28 mouse cellular contexts compared by ENCODE assay signal in genomic region chr17:73810801-73811200, GRCm38 (mm10). TPM values are rescaled to one million over a fixed set of nuclear protein-coding genes. Genes with fewer than 3 reads are reported as not detected.
DNase-seq lines count a peak whose midpoint lies in the region; ATAC-seq and TF ChIP-seq lines count a peak whose summit lies in the region.
"Had no signal": no experiment of that assay in that cellular context is flagged by ENCODE, and none has a peak within 500 bp of the region (broad histone marks: within the 10 kb centered on the region; RNA-seq: fewer than 3 reads in every experiment).

No protein-coding gene starts in this region.

- no peak for TF ChIP-seq CTCF in layer of hippocampus, adult 2 months (conservative IDR thresholded peaks at IDR 0.05)

- peak; percentile 38 to 57 for DNase-seq in adrenal gland, adult (ENCODE audit: inconsistent age in 2 of 2, low spot score in 1 of 2)
- no peak for DNase-seq in adrenal gland, adult 18-20 months (ENCODE audit: low spot score in 2 of 2)
- peak; percentile 51 for DNase-seq in cerebellum, adult 9-10 months
- DNase-seq in cerebellum, adult 11-12 months = no peak
- no peak for DNase-seq in layer of hippocampus, adult 2 months (ENCODE audit: low spot score in 2 of 2)
- no peak for DNase-seq in layer of hippocampus, adult 11-12 months (ENCODE audit: low spot score)
- DNase-seq: cerebellum, adult 8-10 months; kidney, adult 8-10 months; kidney, postnatal 14 days; layer of hippocampus, postnatal 36 days; liver, embryonic 13.5 days; lung, adult 2 months; lung, postnatal 14 days; midbrain, embryonic 14.5 days; retina, postnatal 1 day; right cerebral cortex, postnatal 25 days; spleen, adult 18-20 months had no signal

- peaks cover 17% of the 10 kb centered on the region for H3K4me1 ChIP-seq in brown adipose tissue, adult 24 weeks (ENCODE audit: control insufficient read depth, insufficient read depth, insufficient read length, low read length)
- H3K4me1 ChIP-seq in midbrain, embryonic 13.5 days (replicated peaks) = peaks cover 7% of the 10 kb centered on the region; the same call in 1 of the 2 replicates
- H3K4me1 ChIP-seq: embryonic facial prominence, embryonic 12.5 days; heart, embryonic 10.5 days; neural tube, embryonic 12.5 days had no signal

- H3K9me3 ChIP-seq in midbrain, embryonic 13.5 days = no peaks in the 10 kb centered on the region
- H3K9me3 ChIP-seq: embryonic facial prominence, embryonic 12.5 days; forebrain, embryonic 13.5 days; heart, embryonic 10.5 days; hindbrain, embryonic 15.5 days; limb, embryonic 12.5 days; liver, embryonic 13.5 days; megakaryocyte, embryonic 14.5 days; neural tube, embryonic 12.5 days had no signal

- no peaks in the 10 kb centered on the region for H3K27me3 ChIP-seq in midbrain, embryonic 13.5 days
- H3K27me3 ChIP-seq: embryonic facial prominence, embryonic 12.5 days; forebrain, embryonic 13.5 days; hindbrain, embryonic 15.5 days; limb, embryonic 12.5 days; liver, embryonic 13.5 days; megakaryocyte, embryonic 14.5 days; neural tube, embryonic 12.5 days had no signal

- no peak for ATAC-seq in midbrain, embryonic 13.5 days
- ATAC-seq: CD4-positive, CD25-positive, alpha-beta regulatory T cell, adult 4 months; forebrain, embryonic 13.5 days had no signal

- H3K4me2 ChIP-seq in midbrain, embryonic 13.5 days (replicated peaks) = no peak overlapping the region
- H3K4me2 ChIP-seq: embryonic facial prominence, embryonic 12.5 days; forebrain, embryonic 13.5 days; hindbrain, embryonic 15.5 days; limb, embryonic 12.5 days; liver, embryonic 13.5 days; neural tube, embryonic 12.5 days had no signal

- no peak overlapping the region for H3K9ac ChIP-seq in midbrain, embryonic 13.5 days (replicated peaks)
- H3K9ac ChIP-seq: embryonic facial prominence, embryonic 12.5 days; forebrain, embryonic 13.5 days; hindbrain, embryonic 15.5 days; limb, embryonic 12.5 days; liver, embryonic 13.5 days; neural tube, embryonic 12.5 days had no signal

- H3K36me3 ChIP-seq in midbrain, embryonic 13.5 days = no peaks in the 10 kb centered on the region
- H3K36me3 ChIP-seq: embryonic facial prominence, embryonic 12.5 days; heart, embryonic 10.5 days; hindbrain, embryonic 15.5 days; limb, embryonic 12.5 days; liver, embryonic 13.5 days; neural tube, embryonic 12.5 days had no signal

- peak overlapping the region; percentile 9; the same call in 1 of the 2 replicates for H3K4me3 ChIP-seq in layer of hippocampus, adult 2 months
- no peak overlapping the region for H3K4me3 ChIP-seq in brown adipose tissue, adult 24 weeks (ENCODE audit: insufficient read depth, low read depth, low read length)
- no peak overlapping the region for H3K4me3 ChIP-seq in midbrain, embryonic 13.5 days (replicated peaks)
- H3K4me3 ChIP-seq: embryonic facial prominence, embryonic 12.5 days; erythroblast, embryonic 14.5 days; forebrain, embryonic 13.5 days; heart, embryonic 10.5 days; hindbrain, embryonic 15.5 days; limb, embryonic 12.5 days; liver, embryonic 13.5 days; neural tube, embryonic 12.5 days had no signal

- H3K27ac ChIP-seq in layer of hippocampus, adult 2 months = peak overlapping the region; percentile 73; the same call in 1 of the 2 replicates
- peak overlapping the region; percentile 78 for H3K27ac ChIP-seq in brown adipose tissue, adult 24 weeks (replicated peaks; ENCODE audit: low read depth, low read length)
- no peak overlapping the region for H3K27ac ChIP-seq in midbrain, embryonic 13.5 days
- H3K27ac ChIP-seq: embryonic facial prominence, embryonic 12.5 days; forebrain, embryonic 13.5 days; heart, embryonic 10.5 days; hindbrain, embryonic 15.5 days; liver, embryonic 13.5 days; neural tube, embryonic 12.5 days had no signal

- WGBS in midbrain, embryonic 13.5 days = 89% methylated on average over 1 of the region's 1 CpGs

RNA-seq across cellular contexts. Expression of gene Ehd3, which starts 6.9 kb away (rescaled TPM):
- 10 to 100 TPM; 59.2 to 70.6 TPM for total RNA-seq in adrenal gland, adult 18-20 months (2021)
- 100 to 1,000 TPM; 147 to 150 TPM for total RNA-seq in layer of hippocampus, adult 2 months (2021)
- polyA plus RNA-seq in brown adipose tissue, adult 24 weeks (2012; ENCODE audit: insufficient read depth, insufficient read length, missing spikeins) = 5.0 and 6.0 TPM in 2 replicates
- polyA plus RNA-seq in midbrain, embryonic 13.5 days (2015; fragmentation: Nextera tagmentation; extraction: Ambion mirVana) = 10.7 and 11.4 TPM in 2 replicates

Comparison
In these comparisons a context has a peak if more than half of its experiments do, and no peak if none do; other contexts are left out.
1. DNase-seq: peak in adrenal gland, adult (2 of 2) and cerebellum, adult 9-10 months (single experiment); none in adrenal gland, adult 18-20 months (0 of 2), cerebellum, adult 11-12 months (single experiment), layer of hippocampus, adult 2 months (0 of 2) and layer of hippocampus, adult 11-12 months (single experiment).